Mouse (Mus musculus): ENCODE measurements around the gene Tenm3.

Tenm3 gene

DNA sequence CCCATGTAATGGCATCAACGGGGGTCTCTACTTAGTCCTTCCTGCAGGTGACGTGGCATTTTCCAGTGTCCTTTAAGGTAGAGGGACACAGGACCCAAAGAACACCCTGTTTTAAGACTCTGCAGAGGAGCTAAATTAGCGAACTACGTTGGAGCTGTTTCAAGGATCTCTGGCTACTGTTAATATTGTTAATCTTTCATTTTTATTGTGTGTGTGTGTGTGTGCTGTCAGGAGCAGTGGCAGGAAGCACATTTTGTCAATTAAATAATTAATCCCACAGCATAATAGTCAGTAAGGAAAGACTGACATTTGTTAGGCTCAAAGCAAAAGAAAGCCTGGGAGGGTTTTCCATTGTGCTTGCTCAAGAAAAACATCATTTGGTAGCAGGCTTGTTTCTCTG, 172.4 kb downstream of the Tenm3 start:
- DNase-seq (ENCODE audit: low read depth in 1 of 2, low spot score in 2 of 2), result no peak

DNA sequence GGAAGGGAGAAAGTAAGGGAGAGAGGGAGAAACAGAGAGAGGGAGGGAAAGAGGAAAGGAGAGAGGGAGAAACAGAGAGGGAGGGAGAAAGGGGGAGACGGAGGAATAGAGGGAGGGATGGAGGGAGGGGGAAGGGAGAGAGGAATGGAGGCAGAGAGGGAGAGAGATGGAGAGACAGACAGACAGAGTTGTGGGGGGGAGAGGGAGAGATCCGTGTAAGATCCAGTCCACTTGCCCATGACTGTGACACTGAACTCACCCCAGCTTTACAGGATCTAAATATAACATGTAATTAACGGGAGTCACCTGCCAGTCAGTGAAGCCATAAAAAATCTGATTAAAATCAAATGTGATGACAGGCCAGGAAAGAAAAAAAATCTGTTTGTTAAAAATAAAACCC, 172.9 kb downstream of the Tenm3 start:
- no peak for DNase-seq (ENCODE audit: low read depth in 1 of 2, low spot score in 2 of 2)

DNA sequence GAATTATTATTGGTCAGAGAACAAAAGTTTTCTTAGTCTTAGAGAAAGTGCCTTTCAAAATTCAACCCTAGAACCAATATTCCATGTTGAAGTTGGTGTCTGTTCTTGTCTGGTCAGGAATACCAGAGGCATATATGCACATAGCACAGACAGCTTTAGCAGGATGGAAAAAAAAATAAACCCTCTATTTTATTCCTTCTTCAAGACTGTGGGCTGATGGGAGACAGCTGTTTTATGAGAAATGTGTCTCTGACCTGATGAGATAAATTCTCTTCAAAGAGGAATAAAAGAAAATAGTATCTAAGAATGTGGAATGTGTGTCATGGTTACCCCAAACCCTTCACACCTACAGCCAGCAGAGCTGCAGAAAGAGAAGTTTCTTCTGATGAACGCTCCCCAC, 173.4 kb downstream of the Tenm3 start:
- no peak for DNase-seq (ENCODE audit: low read depth in 1 of 2, low spot score in 2 of 2)

DNA sequence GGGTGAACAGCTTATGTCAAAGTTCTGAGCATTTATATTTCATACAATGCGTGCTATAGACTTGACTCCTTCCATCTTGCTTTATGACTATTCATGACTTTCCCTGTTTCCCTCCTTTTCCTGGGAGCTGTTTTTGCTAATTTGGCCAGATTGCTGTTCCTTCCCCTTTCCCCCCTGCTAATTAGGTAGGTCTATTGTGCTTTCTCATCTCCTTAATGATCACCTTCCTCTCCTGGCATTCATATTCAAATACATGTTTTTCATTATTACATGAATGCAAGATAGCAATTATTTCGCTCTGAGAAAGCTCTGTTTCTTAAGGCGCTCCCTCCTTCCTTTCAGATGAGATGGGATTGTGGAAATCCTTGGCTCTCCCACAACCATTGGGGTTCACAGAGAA, 178.6 kb downstream of the Tenm3 start:
- no peak for DNase-seq (ENCODE audit: low read depth in 1 of 2, low spot score in 2 of 2)

DNA sequence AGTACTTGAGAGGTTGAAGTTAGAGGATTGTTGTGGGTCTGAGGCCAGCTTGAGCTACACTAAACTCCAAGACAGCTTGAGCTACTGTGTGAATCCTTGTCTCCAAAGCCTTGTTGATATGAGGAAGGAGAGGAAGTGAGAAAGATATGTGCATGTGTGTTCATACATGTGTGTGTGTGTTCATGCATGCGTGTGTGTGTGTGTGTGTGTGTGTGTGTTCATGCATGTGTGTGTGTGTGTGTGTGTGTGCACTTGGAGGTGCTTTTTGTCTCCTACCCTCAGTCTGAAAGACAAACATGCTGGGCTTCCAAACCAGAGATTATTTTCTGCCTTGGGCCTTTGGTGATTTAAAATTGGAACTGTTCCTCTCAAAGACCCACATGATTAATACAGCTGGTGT, 184.5 kb downstream of the Tenm3 start:
- no peak for DNase-seq (ENCODE audit: low read depth in 1 of 2, low spot score in 2 of 2)

DNA sequence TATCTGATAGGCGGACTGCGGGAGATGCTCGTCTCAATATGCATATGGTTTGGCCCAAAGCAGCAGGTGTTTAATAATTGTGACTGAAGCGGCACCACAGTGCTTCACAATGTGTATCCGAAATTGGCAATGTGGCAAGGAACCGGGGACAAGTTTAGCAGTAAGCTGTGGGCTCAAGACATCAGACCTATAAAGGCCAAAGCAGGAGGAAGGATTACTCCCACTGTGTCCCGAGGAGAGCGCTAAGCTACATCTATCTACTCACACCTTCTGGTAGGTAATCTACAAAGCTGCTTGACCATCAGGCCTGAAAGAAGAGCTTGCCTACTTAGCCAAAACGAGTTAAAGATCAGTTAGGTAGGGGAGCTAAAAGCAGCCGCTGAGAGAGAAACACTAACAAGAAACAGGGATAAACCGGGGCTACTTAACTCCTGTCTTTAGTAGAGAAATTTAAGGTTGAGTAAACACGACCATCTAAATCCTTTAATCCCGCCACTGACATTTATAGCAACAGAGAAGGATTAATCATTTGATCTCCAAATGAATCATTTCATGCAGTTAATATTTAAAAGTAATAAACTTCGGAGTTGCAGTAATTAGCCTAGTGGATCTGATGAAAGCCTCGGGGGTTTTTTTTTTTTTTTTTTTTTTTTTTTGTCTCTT, 188.2 kb downstream of the Tenm3 start:
- DNase-seq (ENCODE audit: low read depth in 1 of 2, low spot score in 2 of 2), result no peak

DNA sequence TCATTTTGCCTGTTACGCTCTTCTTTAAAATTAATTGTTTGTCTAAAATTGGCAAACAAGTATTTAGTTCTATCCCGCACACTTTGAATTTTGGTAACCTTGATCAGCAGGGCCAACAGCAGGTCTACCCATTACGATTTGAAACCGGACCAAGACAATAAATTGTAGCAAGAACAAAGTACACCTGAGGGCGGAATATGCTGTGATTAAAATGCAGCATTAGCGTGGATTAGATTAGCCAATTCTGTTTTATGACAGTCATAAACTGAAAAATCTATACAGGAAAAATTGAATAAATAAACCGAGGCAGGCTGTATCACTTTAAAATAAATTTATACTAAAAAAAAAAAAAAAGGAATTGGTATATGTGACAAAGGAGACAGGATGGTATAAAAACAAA, 193.9 kb downstream of the Tenm3 start:
- no peak for DNase-seq (ENCODE audit: low read depth in 1 of 2, low spot score in 2 of 2)

DNA sequence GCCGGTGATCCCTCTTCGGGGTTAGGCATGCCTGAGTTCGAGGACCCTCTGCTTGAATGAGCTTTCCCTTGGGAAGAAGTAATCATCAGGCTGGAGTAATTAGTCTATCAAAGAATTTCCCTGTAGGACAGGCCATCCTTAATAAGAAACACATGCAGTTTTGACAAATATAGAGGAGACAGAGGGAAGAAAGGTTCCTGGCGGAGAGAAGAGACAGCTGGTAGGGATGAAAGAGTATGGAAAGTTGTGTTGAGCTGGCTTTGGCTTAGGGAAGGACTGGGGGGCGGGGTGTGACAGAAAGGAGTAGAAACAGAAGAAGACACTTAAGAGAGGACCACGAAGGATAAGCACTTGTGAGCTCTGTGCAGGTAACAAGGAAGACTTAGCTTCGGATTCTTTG, 194.3 kb downstream of the Tenm3 start:
- DNase-seq (ENCODE audit: low read depth in 1 of 2, low spot score in 2 of 2), result no peak

DNA sequence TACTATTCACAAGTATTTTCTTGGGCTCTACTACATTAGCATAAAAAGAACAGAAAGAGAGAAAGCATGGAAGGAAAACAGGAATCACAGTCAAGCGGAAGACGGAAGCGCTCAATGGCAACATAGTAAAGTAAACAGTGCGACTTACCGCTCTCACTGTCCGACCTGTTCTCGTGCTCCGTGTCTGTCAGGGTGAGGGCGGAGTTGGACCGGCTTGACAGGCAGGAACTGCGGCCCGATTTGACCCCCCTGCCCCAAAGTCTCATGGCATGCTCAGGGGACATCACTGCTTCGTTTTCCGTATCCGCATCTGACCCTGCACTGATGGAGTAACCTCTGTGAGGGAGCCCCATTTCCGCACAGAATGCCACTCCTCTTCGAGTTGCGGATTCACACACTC, 197.6 kb downstream of the Tenm3 start:
- DNase-seq (ENCODE audit: low read depth in 1 of 2, low spot score in 2 of 2), result no peak

DNA sequence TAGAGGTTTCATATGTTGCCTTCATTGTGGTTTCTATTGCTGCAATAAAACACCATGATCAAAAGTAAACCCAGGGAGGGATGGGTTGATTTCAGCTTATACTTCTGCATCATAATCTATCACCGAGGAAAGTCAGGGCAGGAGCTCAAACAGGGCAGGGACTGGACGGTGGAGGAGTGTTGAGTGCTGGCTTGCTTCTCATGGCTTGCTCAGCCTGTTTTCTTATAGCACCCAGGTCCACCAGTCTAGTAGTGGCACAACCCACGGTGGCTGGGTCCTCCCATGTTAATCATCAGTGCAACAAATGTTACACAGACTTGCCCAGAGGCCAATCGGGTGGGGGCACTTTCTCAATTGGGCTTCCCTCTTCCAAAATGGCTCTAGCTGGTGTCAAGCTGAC, 205.6 kb downstream of the Tenm3 start:
- no peak for DNase-seq (ENCODE audit: low read depth in 1 of 2, low spot score in 2 of 2)

DNA sequence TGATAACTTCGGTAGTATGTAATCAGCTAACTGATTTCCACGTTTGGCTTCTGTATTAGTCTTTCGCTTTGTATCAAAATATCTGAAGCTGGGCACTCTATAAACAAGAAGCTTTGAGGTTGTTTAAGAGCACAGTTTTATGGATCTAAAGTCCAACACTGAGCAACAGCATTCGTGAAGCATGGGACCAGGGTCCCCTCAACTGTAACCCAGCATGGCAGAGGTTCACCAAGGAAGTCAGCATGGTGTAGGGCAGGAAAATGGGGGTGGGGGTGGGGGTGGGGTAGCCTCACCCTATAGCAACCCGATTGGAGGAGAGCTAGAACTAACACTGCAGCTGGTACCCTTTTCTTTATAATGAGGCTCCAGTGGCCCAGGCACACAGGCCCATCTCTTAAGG, 206.8 kb downstream of the Tenm3 start:
- no peak for DNase-seq (ENCODE audit: low read depth in 1 of 2, low spot score in 2 of 2)

DNA sequence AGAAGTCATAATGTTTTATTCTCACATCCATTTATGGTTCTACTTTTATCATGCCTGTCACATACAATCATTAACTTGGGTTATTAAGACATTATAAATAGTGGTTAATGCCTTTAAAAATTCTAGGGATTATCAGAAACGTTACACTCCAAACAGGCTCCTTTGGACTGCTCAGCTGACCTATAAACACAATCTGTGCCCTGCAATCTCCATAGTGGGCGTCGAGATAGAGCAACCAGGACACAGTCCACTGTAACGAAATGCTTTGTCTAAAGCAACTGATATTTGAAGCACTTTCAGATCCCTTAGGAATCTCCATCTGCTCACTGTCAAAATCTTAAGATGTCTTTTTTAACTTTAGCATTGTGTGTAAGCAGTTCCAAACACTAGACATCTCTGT, 207.9 kb downstream of the Tenm3 start:
- DNase-seq (ENCODE audit: low read depth in 1 of 2, low spot score in 2 of 2), result no peak

DNA sequence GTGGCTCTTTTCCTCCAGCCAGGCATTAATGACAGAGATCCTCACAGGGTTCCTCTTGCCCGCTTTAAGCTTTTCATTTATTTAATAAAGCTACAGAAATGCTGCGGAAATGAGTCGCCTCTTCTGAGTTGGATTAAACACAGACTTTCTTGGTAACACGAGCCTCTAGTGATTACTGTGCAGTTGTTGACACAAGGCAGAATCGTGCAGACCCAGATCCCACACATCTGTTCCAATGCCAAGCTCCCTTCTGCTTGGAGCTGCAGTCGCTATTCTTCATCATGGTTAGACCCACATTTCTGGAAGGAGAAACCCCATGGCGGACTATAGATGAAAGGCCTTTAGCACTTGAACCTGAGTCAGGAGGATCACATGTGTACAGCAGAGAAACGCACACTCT, 210.3 kb downstream of the Tenm3 start:
- DNase-seq (ENCODE audit: low read depth in 1 of 2, low spot score in 2 of 2), result no peak

DNA sequence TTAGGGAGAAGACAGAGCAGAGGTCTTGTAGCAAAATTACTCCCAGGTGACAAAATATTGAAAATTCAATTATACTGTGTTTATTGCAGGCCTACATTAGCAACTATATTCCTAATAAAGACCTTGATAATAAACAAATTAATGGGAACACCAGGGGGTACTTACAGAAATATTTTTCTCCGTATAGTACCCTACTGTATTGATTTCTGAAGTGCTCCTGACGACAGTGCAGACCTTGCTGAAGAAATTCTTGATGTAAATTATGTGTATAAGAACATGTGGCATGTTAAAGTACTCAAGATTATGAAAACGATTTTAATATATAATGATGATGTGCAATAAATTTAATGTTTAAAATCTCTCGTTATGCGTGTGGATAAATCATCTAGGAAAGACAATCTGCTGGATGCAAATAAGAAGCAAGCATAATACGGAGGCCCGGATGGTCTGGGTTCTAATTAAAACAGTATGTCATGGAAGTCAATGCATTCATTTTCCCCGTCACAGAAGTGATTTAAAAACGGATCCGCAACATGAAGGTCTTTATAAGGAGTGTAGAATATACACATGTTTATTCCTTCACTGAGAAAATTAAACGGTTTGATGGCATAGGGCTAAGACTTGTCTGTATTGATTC, 221.1 kb downstream of the Tenm3 start:
- no peak for DNase-seq (ENCODE audit: low read depth in 1 of 2, low spot score in 2 of 2)

DNA sequence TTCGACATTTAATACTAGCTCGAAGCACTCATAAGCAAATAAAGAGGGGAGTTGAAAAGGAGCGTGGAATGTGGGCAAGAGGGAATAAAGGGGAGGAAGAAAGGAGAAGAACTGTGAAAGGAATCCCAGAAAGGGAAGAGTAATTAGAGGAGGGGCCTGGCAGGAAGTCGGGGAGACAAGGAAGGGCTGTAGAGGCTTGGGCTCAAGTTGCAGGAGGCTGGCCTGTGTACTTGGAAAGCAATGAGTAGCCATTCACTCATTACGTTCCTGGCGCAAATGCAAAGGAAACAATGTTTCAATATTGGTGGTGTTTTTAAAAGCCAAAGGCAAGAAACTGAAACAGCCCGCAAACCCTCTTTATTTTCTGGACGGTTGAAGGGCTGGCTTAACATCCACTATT, 228.7 kb downstream of the Tenm3 start:
- DNase-seq (ENCODE audit: low read depth in 1 of 2, low spot score in 2 of 2), result no peak

DNA sequence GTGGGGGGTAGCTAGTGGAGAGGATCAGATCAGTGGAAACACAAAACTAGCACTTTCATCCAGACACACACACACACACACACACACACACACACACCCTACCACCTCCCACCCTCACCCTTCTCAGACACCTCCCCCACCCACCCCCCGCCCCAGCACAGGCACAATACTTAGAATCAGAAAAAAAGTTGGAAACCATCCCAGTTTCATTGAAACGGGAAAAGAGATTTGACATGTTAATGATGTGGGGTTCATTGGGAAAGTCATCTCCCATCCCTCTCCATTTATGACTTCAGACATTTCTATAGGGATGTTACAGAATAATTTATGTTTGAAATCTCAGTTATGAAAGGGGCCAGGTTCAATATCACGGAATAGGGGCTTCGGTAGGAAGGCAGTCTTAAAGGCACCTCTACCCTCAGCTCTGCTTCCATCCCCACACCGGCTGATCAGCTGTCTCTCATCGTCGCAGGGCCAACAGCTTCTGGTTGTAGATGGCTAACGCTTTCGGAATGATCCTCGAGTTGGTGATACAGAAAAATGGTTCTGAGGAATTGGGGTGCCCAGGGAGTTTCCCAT, 231.7 kb downstream of the Tenm3 start:
- DNase-seq (ENCODE audit: low read depth in 1 of 2, low spot score in 2 of 2), result no peak

DNA sequence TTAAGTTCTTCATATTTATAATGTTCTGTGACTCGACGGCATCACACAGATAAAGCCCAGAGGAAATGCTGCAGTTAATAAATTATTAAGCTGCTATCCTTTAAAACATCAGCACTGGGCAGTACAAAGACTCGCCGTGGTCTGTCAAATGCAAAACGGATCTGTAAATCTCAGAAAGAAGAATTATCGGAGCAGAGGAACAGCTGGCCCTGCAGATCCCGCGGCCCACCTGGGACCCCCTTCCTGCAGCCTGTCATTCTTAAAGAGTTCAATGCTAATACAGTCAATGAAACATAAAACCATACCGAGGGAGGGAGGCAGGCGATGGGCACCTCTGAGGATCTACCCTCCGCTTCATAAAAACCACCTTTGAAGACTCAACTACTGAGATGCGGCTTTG, 232.6 kb downstream of the Tenm3 start:
- no peak for DNase-seq (ENCODE audit: low read depth in 1 of 2, low spot score in 2 of 2)

DNA sequence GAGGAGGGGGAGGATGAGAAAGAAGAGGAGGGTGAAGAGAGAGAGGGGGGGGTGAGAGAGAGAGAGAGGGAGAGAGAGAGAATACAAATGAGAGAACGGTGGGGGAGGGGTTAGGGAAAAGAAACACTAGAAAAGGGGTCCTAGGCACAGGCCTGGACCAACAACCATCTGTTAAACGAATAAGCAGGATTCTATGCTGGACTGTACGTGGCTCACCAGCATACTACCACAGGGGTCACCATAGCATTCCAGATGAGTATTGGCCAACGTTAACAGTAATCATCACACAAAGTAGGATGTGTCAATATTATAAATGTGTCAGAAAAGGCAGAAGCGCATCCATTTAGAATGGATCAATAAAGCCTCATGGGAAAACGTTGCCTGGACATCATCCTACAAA, 233.4 kb downstream of the Tenm3 start:
- DNase-seq (ENCODE audit: low read depth in 1 of 2, low spot score in 2 of 2), result no peak

DNA sequence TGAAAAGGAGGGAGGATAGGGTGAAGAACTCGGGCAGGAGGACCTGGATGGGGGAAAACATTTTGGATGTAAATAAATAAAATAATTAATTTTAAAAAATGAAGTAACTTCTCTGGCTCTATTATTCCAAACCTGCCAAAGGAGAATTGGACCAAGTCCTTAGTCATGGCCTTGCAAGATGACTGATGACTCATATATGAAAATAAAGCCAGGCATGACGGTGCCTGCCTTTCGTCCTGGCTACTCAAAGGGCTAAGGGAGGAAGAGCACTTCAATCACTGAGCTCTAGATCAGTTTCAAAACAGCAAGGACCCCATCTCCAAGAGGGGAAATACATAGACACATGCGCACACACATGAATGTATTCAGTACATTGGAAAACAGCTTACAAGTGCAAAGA, 234.1 kb downstream of the Tenm3 start:
- DNase-seq (ENCODE audit: low read depth in 1 of 2, low spot score in 2 of 2), result no peak

DNA sequence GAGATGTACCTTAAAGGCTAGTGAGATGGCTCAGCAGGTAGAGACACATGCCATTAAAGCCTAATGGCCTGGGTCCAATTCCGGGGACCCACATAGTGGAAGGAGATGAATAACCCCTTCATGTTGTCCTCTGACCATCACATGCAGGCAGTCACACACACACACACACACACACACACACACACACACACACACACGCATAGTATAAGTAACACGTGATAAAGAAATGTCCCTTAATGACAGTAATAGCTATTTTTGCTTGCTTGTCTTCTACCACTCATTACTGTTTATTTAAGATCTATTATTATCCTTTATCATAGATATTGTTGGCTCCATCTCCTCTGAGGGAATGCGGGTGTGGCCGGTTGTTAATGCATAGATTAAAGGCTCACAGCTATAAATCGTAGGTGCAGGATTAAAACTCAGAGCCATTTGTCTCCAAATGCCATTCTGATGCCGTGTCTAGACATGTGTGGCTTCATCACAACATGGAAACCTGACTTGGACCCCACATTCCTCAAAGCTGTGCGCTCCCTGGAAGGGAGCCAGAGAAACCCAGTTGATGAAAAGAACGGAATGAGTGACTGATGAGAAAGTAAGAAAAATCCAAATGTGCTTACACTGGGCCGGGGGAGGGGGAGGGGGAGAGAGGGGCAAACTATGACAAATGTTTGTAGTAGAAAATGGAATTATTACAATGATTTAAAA, 239.4 kb downstream of the Tenm3 start:
- no peak for DNase-seq (ENCODE audit: low read depth in 1 of 2, low spot score in 2 of 2)

DNA sequence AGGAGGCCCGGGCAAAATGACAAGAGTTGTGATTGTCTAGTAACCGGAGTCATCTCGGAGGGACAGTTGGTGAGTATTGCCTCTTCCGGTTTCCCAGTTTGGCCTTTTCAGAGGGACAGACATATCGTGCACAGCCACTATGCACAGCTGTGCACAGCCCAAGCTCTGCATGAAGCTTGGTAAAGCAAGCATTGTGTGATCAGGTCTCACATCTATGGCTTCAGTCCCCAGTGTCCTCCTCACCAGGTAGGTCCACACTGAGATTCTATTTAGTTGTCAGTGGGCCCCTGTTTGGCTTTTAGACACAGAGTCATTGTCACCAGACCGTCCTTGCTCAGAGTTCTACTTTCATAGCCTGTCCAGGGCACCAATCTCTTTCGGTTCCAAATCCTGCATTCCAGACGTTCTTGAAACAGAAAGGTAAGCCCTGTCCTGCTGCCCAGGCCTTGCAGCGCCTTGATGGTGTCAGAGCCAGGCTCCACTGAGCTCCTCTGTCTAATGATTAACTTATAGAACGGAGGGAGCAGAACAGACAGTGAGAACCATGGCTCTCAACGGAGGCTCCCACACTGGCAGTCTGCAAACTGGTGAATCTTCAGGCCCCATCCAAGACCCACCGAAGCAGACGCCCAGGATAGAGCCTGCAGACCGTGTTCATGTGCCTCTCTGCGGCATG, 240.4 kb downstream of the Tenm3 start:
- DNase-seq (ENCODE audit: low read depth in 1 of 2, low spot score in 2 of 2), result no peak

DNA sequence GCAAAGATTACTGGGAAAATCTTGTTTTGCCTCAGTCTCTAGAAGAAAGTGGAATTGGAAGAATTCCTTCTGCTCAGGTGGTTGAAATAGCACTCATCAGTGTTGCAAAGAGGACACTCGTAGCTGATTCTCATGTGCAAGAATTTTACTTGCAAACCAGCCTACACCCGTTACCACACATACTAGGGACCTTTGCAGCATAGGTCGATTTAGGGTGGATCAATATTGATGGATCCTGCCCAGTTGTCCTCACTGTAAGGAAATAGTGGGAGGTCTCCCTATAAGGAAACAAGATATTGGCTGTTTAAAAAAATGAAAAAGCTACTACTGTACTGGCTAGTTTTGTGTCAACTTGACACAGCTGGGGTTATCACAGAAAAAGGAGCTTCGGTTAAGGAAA, 242.1 kb downstream of the Tenm3 start:
- no peak for DNase-seq (ENCODE audit: low read depth in 1 of 2, low spot score in 2 of 2)

Measured in monocyte, adult 2 months (primary cell).